Mouse (Mus musculus) neural tube, embryonic 15.5 days (tissue): ENCODE measurements around the gene Gm45618. TPM values are rescaled to one million over a fixed set of nuclear protein-coding genes. Genes with fewer than 3 reads are reported as not detected.

Source experiments
- polyA plus RNA-seq: library from polyadenylated mRNA; unstranded; fragments of >200 nt; fragmentation: Nextera tagmentation; extraction: Ambion mirVana; gene quantifications from 2 replicates; pipeline ENCODE4 v1.2.1, GENCODE M21; 2015

Gm45618 gene
- polyA plus RNA-seq, 1 experiment from 2014 or later: 0.50 TPM

Other genes with a start within 250 kb of the Gm45618 start
- gene Tollip, start 202.2 kb downstream of the Gm45618 start, polyA plus RNA-seq: 67.5 and 70.0 TPM in 2 replicates
- 17.5 and 20.2 TPM in 2 replicates for gene Brsk2, start 171.0 kb downstream of the Gm45618 start, polyA plus RNA-seq
- 51.2 and 55.6 TPM in 2 replicates for gene Mob2, start 59.7 kb downstream of the Gm45618 start, polyA plus RNA-seq
- 110 and 132 TPM in 2 replicates for gene Dusp8, start 24.9 kb downstream of the Gm45618 start, polyA plus RNA-seq
- gene Gm39115, start 15.3 kb upstream of the Gm45618 start, polyA plus RNA-seq: not detected in 2 replicates
- not detected in 2 replicates for gene Gm45337, start 23.9 kb upstream of the Gm45618 start, polyA plus RNA-seq
- gene Gm29735, start 36.4 kb upstream of the Gm45618 start, polyA plus RNA-seq: not detected in 2 replicates
- not detected in 2 replicates for gene Gm4553, start 45.0 kb upstream of the Gm45618 start, polyA plus RNA-seq
- not detected in 2 replicates for gene Krtap5-2, start 55.3 kb upstream of the Gm45618 start, polyA plus RNA-seq
- gene Gm10153, start 69.7 kb upstream of the Gm45618 start, polyA plus RNA-seq: not detected in 2 replicates
- gene Krtap5-3, start 80.6 kb upstream of the Gm45618 start, polyA plus RNA-seq: not detected in 2 replicates
- gene Gm7579, start 91.1 kb upstream of the Gm45618 start, polyA plus RNA-seq: not detected in 2 replicates
- not detected in 2 replicates for gene Krtap5-5, start 109.2 kb upstream of the Gm45618 start, polyA plus RNA-seq
- gene Gm40460, start 120.3 kb upstream of the Gm45618 start, polyA plus RNA-seq: not detected in 2 replicates
- not detected in 2 replicates for gene Gm2431, start 137.6 kb upstream of the Gm45618 start, polyA plus RNA-seq
- not detected in 2 replicates for gene Gm4559, start 153.6 kb upstream of the Gm45618 start, polyA plus RNA-seq
- gene Krtap5-1, start 176.4 kb upstream of the Gm45618 start, polyA plus RNA-seq: not detected in 2 replicates
- gene Krtap5-4, start 182.8 kb upstream of the Gm45618 start, polyA plus RNA-seq: not detected in 2 replicates